Mouse (Mus musculus) heart, postnatal 0 days (tissue): ENCODE results near the gene 1700015G11Rik.

ENCODE experiments used
- CTCF ChIP-seq: IDR thresholded peaks from 2 replicates; pipeline ENCODE4 v1.5.1; 2016; ENCODE audit warnings: antibody characterized with exemption, control low read depth, low read depth
- EP300 ChIP-seq: IDR thresholded peaks from 2 replicates; pipeline ENCODE4 v1.6.1; 2016; ENCODE audit warnings: antibody characterized with exemption, low read depth

GRCm38 (mm10) chr7:51967581-51967980 lies 47.9 kb downstream of the 1700015G11Rik start:
- TF ChIP-seq EP300: no peak
- TF ChIP-seq CTCF: no peak
